Mouse (Mus musculus) hindbrain, embryonic 14.5 days (tissue): ENCODE results near the gene Slc29a2. TPM values are rescaled to one million over a fixed set of nuclear protein-coding genes. Genes with fewer than 3 reads are reported as not detected.

Experiments
- ATAC-seq: fragments of 200-750 bp; cut with Nextera tagmentation; 2 replicates; pipeline ENCODE4 v1.8.0; 2017; ENCODE audit warnings: moderate number of reproducible peaks, mild to moderate bottlenecking, moderate TSS enrichment, moderate library complexity; ENCODE audit not compliant: low FRiP score
- DNase-seq: peaks from one replicate; pipeline ENCODE4 v3.0.0-alpha.2; 2015; ENCODE audit warnings: low spot score
- H3K27ac ChIP-seq: fragments of 300-500 bp; sonication (generic); 2 replicates; pipeline ENCODE4 v1.5.1; 2014; ENCODE audit warnings: mild to moderate bottlenecking, moderate library complexity
- H3K27me3 ChIP-seq: fragments of 300-500 bp; sonication (generic); 2 replicates; pipeline ENCODE4 v1.6.1; 2014; ENCODE audit warnings: mild to moderate bottlenecking, low read length, mixed read lengths; ENCODE audit not compliant: control insufficient read depth, insufficient read depth
- H3K36me3 ChIP-seq: fragments of 300-500 bp; sonication (generic); replicated peaks from 2 replicates; pipeline ENCODE4 v1.6.1; 2014; ENCODE audit not compliant: control insufficient read depth, insufficient read depth
- H3K4me1 ChIP-seq: fragments of 300-500 bp; sonication (generic); replicated peaks from 2 replicates; pipeline ENCODE4 v1.6.1; 2014; ENCODE audit warnings: antibody characterized with exemption, low read length, mixed read lengths; ENCODE audit not compliant: control insufficient read depth, insufficient read depth
- H3K4me2 ChIP-seq: fragments of 300-500 bp; sonication (generic); replicated peaks from 2 replicates; pipeline ENCODE4 v1.6.1; 2014; ENCODE audit warnings: mild to moderate bottlenecking, moderate library complexity
- H3K4me3 ChIP-seq: fragments of 300-500 bp; sonication (generic); replicated peaks from 2 replicates; pipeline ENCODE4 v1.5.1; 2014; ENCODE audit warnings: mild to moderate bottlenecking, low read length
- H3K9ac ChIP-seq: fragments of 300-500 bp; sonication (generic); 2 replicates; pipeline ENCODE4 v1.6.1; 2014
- H3K9me3 ChIP-seq: fragments of 300-500 bp; sonication (generic); 2 replicates; pipeline ENCODE4 v1.6.1; 2016; ENCODE audit warnings: low read length; ENCODE audit not compliant: control insufficient read depth
- whole genome bisulfite sequencing: fragments of 180-500 bp; shearing (Covaris S2); extraction: QIAGEN DNeasy Blood & Tissue Kit; methylation state at CpG from one replicate; pipeline ENCODE4 v1.1.7; 2014; 5-methylcytosine and 5-hydroxymethylcytosine counted together
- polyA plus RNA-seq: library from polyadenylated mRNA; unstranded; fragments of >200 nt; fragmentation: Nextera tagmentation; extraction: Ambion mirVana; gene quantifications from 2 replicates; pipeline ENCODE4 v1.2.1, GENCODE M21; 2014

Gene Slc29a2
- polyA plus RNA-seq, result 9.9 and 10.7 TPM in 2 replicates

DNA sequence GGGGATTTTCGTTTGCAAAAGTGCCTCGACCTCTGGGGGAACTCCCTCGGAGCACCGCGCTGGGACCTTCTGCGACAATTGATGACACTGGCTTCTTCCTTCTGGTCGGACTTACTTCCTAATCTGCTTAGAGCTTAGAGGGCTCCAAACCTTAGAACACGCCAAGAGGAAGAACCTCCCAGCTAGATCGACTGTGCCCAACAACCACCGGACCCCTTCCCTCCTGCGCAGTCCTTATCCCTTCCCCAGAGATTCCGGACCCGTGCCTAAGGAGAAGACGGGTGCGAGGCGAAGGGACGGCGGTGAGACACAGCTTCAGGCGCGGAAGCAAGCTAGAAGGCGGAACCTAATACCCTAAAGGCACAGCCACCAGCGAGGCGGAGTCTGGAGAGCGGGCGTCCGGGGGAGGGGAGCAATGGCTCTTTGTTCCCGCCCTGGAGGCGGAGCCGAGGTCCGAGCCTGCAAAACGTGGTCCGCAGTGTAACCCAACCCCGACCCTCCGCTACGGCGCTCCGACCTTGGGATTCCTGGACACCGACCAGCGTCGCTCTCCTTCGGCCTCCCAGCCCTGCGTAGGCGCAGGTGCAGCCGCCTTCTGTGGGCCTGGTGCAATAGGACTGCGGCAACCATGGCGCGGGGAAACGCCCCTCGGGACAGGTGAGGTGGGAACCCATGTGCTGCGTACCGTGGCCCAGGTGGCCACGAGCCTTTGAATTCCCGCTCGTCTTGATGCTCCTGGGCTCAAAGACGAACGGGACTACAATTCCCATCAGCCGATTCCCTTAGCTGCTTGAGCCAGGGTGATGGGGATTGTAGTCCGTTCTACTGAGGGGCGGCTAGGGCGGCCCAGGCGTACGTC lies at the start of gene Slc29a2:
Gene Slc29a2 (plus strand): TSS at position 240 of the 859 bp plus-strand sequence.
- under 1% methylated on average over 62 of the region's 62 CpGs for WGBS

GRCm38 (mm10) chr19:4981767-4982166 lies 41.9 kb upstream of the Slc29a2 start:
- DNase-seq (peak; percentile 87), ATAC-seq (no peak)
- peaks cover 44% of the 10 kb centered on the region for H3K27me3 ChIP-seq
- H3K36me3 ChIP-seq, result 0 out of 2 replicates have a peak, but pooled peaks cover 9% of the 10 kb centered on the region
- H3K4me3 ChIP-seq, result no peak overlapping the region
- no peaks in the 10 kb centered on the region for H3K4me1 ChIP-seq
- no peaks in the 10 kb centered on the region for H3K9me3 ChIP-seq
- no peak overlapping the region for H3K9ac ChIP-seq
- no peak overlapping the region for H3K27ac ChIP-seq
- H3K4me2 ChIP-seq, result no peak overlapping the region

More for the DNA sequence above, at the start of gene Slc29a2:
- no peaks in the 10 kb centered on the region for H3K27me3 ChIP-seq
- DNase-seq, result peak; percentile 87
- H3K4me3 ChIP-seq, result peak within 1 kb of the TSS; percentile 81
- peak within 1 kb of the TSS; percentile 85 for H3K27ac ChIP-seq
- peaks cover 4% of the 10 kb centered on the region; the same call in 1 of the 2 replicates for H3K4me1 ChIP-seq
- H3K4me2 ChIP-seq, result peak within 1 kb of the TSS; percentile 83
- ATAC-seq, result peak; percentile 93
- H3K36me3 ChIP-seq, result peaks cover 26% of the 10 kb centered on the region
- H3K9me3 ChIP-seq, result no peaks in the 10 kb centered on the region
- peak within 1 kb of the TSS; percentile 93 for H3K9ac ChIP-seq

DNA sequence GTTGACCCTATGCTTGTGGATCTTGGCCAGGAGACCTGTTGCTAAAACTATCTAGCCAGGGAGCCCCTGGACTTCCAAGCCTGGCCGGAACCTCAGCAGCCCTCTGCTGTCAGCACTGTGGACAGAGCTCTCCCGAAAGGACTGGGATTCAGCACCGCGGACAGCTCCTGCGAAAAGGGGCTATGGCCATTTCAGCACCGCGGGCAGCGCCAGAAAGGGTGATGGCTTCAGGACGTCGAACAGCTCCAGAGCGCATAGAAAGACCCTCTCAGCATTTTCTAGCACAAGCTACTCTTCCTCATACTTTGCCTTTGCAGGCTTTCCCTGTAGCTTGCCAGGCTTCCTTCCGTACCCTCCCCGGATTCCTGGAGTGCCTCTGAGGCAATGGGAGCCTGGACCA lies 34.6 kb upstream of the Slc29a2 start:
- ATAC-seq (no peak), DNase-seq (peak; percentile 78)
- peak overlapping the region; percentile 71 for H3K9ac ChIP-seq
- H3K27me3 ChIP-seq, result peaks cover 76% of the 10 kb centered on the region
- peaks cover 28% of the 10 kb centered on the region for H3K4me1 ChIP-seq
- 4% methylated on average over 13 of the region's 13 CpGs for WGBS
- peak overlapping the region; percentile 83 for H3K4me2 ChIP-seq
- H3K36me3 ChIP-seq, result peaks cover 14% of the 10 kb centered on the region; the same call in 1 of the 2 replicates
- H3K9me3 ChIP-seq, result no peaks in the 10 kb centered on the region
- no peak overlapping the region for H3K27ac ChIP-seq
- peak overlapping the region; percentile 50 for H3K4me3 ChIP-seq

DNA sequence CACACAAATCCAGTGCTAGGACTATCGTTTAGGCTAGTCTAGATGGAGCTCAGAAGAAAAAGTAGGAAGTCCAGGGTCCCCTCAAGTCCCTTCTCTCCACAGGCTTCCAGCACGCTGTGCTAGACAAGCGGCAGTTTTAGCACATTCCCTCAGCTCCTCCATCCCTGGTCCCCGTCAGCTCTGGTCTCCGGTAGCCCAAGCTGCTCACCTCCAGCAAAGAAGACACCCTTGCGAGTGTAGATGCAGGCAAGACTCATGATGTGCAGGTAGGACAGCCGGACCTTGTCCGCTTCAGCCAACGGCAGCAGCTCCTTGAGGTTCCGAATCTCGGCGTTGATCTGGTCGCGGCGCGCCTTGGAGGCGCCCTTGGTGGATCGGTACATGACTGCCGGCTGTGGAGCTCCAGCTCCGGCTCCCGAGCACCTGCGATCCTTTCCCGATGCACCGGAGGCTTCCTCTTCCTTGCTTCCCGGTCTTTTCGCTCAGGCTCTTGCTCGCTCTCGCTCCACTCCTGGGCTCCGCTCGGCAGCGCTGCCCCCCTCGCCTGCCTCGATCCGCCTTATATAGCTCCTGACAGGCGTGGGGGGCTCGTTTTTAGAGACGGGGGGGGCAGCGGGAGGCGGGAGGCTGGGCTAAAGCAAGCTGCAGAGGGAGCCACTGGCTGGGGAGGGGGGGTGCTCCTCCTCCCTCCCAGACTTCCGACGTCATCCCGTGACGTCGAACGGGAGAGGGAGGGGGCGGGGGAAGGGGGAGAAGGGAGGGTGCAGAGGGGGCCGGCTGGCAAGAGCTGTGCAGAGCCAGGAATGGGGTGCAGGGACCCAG lies 34.0 kb upstream of the Slc29a2 start:
- H3K27me3 ChIP-seq, result peaks cover 69% of the 10 kb centered on the region

DNA sequence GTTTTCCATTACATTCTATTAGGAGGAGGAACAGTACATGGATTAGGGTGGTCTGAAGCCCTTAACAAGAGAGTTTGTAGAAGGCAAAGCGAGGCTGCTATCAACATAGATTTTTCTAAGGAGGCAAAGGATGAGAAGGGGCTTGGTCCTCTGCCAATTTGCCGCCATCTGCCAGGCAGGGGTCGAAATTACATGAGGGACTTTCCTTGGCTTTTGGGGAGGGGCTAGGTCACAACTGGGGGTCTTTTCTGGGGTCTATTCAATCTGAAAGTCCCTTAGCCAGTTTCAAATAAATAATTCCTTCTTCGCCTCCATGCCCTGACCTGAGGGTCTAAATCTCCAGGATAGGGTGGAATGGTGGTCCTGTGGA lies 33.4 kb upstream of the Slc29a2 start, which contains the start of gene Npas4:
Gene Npas4 (minus strand): TSS at position 61 of the 370 bp plus-strand sequence.
- no peak for DNase-seq
- H3K27me3 ChIP-seq, result peaks cover 63% of the 10 kb centered on the region
- peak within 1 kb of the TSS; percentile 50 for H3K4me3 ChIP-seq
- 16% methylated on average over 4 of the region's 4 CpGs for WGBS
- peaks cover 34% of the 10 kb centered on the region for H3K4me1 ChIP-seq
- peaks cover 9% of the 10 kb centered on the region; the same call in 1 of the 2 replicates for H3K36me3 ChIP-seq
- no peaks in the 10 kb centered on the region for H3K9me3 ChIP-seq
- peak within 1 kb of the TSS; percentile 83 for H3K4me2 ChIP-seq
- no peak for ATAC-seq
- H3K27ac ChIP-seq, result peak within 1 kb of the TSS; percentile 76
- H3K9ac ChIP-seq, result peak within 1 kb of the TSS; percentile 71

More for the DNA sequence above, 34.0 kb upstream of the Slc29a2 start:
- H3K27ac ChIP-seq, result peak overlapping the region; percentile 76
- peaks cover 34% of the 10 kb centered on the region for H3K4me1 ChIP-seq
- H3K4me2 ChIP-seq, result peak overlapping the region; percentile 83
- peak overlapping the region; percentile 71 for H3K9ac ChIP-seq
- peak overlapping the region; percentile 50 for H3K4me3 ChIP-seq
- ATAC-seq (peak; percentile 83), DNase-seq (peak; percentile 80)
- H3K36me3 ChIP-seq, result peaks cover 10% of the 10 kb centered on the region; the same call in 1 of the 2 replicates
- WGBS, result 9% methylated on average over 44 of the region's 47 CpGs
- no peaks in the 10 kb centered on the region for H3K9me3 ChIP-seq

GRCm38 (mm10) chr19:4990716-4991115 lies 32.9 kb upstream of the Slc29a2 start:
- Histone ChIP-seq H3K4me1 (peaks cover 34% of the 10 kb centered on the region), H3K4me2 (peak overlapping the region; percentile 83), H3K27ac (no peak overlapping the region; the same call in 1 of the 2 replicates), H3K9me3 (no peaks in the 10 kb centered on the region), H3K27me3 (peaks cover 59% of the 10 kb centered on the region), H3K4me3 (peak overlapping the region; percentile 50), H3K9ac (peak overlapping the region; percentile 71; the same call in 1 of the 2 replicates), H3K36me3 (peaks cover 9% of the 10 kb centered on the region; the same call in 1 of the 2 replicates)
- ATAC-seq (no peak), DNase-seq (no peak)
- 2% methylated on average over 20 of the region's 22 CpGs for WGBS

DNA sequence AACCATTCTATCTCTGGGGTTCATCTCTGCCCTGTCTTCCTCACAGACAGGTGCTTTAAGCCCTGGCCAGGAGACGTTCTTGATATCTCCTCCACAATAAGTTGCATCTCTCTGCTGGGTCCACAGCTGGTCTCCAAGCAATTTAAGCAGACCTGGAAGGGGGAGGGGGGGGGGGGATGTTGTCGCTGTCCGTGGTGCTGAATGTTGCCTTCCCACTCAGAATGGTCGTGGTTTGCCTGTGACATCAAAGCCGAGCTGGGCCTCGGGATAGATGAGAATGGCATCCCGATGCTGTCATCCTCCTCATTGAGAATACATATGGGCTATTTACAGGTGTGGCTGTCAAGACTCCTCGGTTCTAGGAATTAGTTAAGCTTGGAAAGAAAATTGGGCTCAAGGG lies 31.3 kb upstream of the Slc29a2 start:
- DNase-seq, result no peak
- peaks cover 34% of the 10 kb centered on the region for H3K4me1 ChIP-seq
- no peak overlapping the region for H3K4me3 ChIP-seq
- H3K36me3 ChIP-seq, result no peaks in the 10 kb centered on the region
- no peak overlapping the region for H3K9ac ChIP-seq
- no peaks in the 10 kb centered on the region for H3K9me3 ChIP-seq
- no peak for ATAC-seq
- H3K27ac ChIP-seq, result no peak overlapping the region
- peaks cover 44% of the 10 kb centered on the region for H3K27me3 ChIP-seq
- WGBS, result 16% methylated on average over 8 of the region's 8 CpGs
- no peak overlapping the region for H3K4me2 ChIP-seq

DNA sequence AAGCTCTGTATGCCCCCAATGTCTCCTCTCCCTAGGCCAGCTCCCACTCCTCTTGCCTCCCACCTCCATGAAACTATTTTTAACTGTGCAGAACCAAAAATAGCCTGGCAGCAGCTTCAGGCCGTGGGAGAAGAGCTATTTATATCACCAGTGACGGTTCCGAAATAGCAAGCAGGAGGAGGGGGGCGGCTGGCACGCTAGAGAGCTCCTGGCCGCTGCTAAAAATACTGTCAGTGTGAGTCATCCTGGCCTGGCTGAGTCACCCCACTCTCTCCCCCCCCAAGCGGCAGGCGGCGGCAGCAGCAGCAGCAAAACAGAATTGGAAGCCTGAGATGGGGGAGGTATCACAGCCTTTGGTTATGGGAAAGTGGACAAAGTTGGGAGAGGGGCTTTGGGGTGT lies 30.8 kb upstream of the Slc29a2 start:
- ATAC-seq, result no peak
- Histone ChIP-seq H3K4me2 (no peak overlapping the region), H3K4me1 (peaks cover 36% of the 10 kb centered on the region), H3K36me3 (no peaks in the 10 kb centered on the region), H3K27me3 (peaks cover 39% of the 10 kb centered on the region), H3K4me3 (no peak overlapping the region), H3K9me3 (no peaks in the 10 kb centered on the region), H3K9ac (no peak overlapping the region), H3K27ac (no peak overlapping the region)
- DNase-seq, result no peak
- WGBS, result 4% methylated on average over 9 of the region's 9 CpGs

DNA sequence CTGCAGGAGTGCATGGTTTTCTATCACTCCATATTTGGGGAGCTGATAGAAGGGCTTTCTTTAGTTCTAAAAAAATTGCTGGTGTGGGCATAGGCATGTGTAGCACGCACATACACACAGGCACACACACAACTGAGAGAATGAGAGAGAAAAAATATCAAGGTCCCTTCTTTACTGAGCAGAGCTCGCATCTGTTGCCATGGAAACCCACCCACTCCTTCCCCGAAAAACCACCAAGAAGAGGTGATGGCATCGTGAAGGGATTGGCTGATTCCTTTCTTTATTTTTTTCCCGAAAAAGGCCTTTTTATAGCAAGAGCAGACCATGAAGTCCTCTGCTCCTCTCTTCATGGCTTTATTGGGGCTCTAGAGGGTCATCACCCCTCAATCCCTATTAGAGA lies 29.6 kb upstream of the Slc29a2 start:
- H3K4me1 ChIP-seq, result peaks cover 42% of the 10 kb centered on the region

More for the DNA sequence above, 29.6 kb upstream of the Slc29a2 start:
- Histone ChIP-seq H3K4me3 (no peak overlapping the region), H3K27me3 (peaks cover 30% of the 10 kb centered on the region), H3K9me3 (no peaks in the 10 kb centered on the region), H3K4me2 (0 out of 2 replicates have a peak overlapping the region, but pooled peaks have one; percentile 2), H3K27ac (peak overlapping the region; percentile 40; the same call in 1 of the 2 replicates), H3K36me3 (no peaks in the 10 kb centered on the region), H3K9ac (no peak overlapping the region)
- WGBS, result 45% methylated on average over 5 of the region's 5 CpGs
- DNase-seq (no peak), ATAC-seq (no peak)
